Mouse (Mus musculus): ENCODE measurements around the gene Ssbp3. TPM values are rescaled to one million over a fixed set of nuclear protein-coding genes. Genes with fewer than 3 reads are reported as not detected.

The Ssbp3 gene
- polyA plus RNA-seq, 1 experiment from 2014 or later = 73.2 TPM

DNA sequence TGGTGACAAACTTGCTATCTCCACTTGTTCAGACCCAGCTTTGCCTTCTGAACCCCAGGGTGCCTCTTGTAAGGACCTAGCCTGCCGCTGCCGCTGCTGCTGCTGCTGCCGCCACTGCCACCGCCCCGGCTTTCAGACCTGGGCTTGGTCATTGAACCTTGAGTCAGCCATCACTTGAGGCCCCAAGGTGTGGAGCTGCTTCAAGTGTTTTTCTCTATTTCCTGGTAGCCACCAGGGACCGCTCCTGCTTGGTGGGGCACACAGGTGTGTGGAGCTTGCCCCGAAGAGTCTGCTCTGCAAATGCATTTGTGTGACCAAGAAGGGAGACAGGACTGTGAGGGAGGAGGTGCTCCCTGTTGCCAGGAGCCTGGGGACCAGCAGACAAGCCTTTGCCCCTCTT, 114.4 kb downstream of the Ssbp3 start:
- DNase-seq (ENCODE audit: low spot score) = no peak

DNA sequence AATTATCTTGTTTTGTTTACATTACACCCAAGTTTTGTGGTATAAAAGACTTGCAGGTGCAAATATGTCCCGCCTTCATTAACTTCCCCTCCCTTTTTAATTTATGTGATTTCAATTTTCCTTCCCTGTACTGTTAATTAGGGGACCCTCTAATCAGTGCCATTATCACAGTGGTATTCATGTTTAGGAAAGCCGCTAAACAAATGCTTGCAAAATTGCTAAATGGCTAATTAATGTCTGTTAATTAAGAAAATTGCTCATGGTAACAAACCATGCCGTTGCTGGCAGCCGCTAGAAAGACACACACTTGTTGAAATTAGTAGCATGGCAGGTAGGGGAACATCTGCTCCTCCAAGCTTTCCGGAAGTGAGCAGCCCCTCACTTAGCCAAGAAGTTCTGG, 114.9 kb downstream of the Ssbp3 start:
- ATAC-seq (replicated peaks; ENCODE audit: low FRiP score, low TSS enrichment, low read depth) (no peak), DNase-seq (ENCODE audit: low spot score) (no peak)
- Histone ChIP-seq H3K27me3 (replicated peaks; ENCODE audit: control insufficient read depth, insufficient read depth, low read length) (no peaks in the 10 kb centered on the region), H3K36me3 (ENCODE audit: control insufficient read depth, insufficient read depth, low read length) (peaks cover 31% of the 10 kb centered on the region), H3K4me1 (replicated peaks; ENCODE audit: control insufficient read depth, insufficient read depth, low read length) (no peaks in the 10 kb centered on the region), H3K4me2 (ENCODE audit: low read length) (no peak overlapping the region), H3K9ac (ENCODE audit: low read length) (no peak overlapping the region), H3K4me3 (ENCODE audit: low read depth, low read length) (no peak overlapping the region), H3K27ac (ENCODE audit: low read depth) (no peak overlapping the region), H3K9me3 (ENCODE audit: control insufficient read depth, low read length) (no peaks in the 10 kb centered on the region)
- 89% methylated on average over 5 of the region's 5 CpGs for WGBS

More for the DNA sequence above, 114.4 kb downstream of the Ssbp3 start:
- H3K36me3 ChIP-seq (ENCODE audit: control insufficient read depth, insufficient read depth, low read length) = peaks cover 27% of the 10 kb centered on the region
- no peak for ATAC-seq (replicated peaks; ENCODE audit: low FRiP score, low TSS enrichment, low read depth)
- H3K27me3 ChIP-seq (replicated peaks; ENCODE audit: control insufficient read depth, insufficient read depth, low read length) = no peaks in the 10 kb centered on the region
- no peak overlapping the region for H3K27ac ChIP-seq (ENCODE audit: low read depth)
- 84% methylated on average over 7 of the region's 7 CpGs for WGBS
- peaks cover 2% of the 10 kb centered on the region; the same call in 1 of the 2 replicates for H3K4me1 ChIP-seq (replicated peaks; ENCODE audit: control insufficient read depth, insufficient read depth, low read length)
- H3K9ac ChIP-seq (ENCODE audit: low read length) = no peak overlapping the region
- no peaks in the 10 kb centered on the region for H3K9me3 ChIP-seq (ENCODE audit: control insufficient read depth, low read length)
- no peak overlapping the region for H3K4me2 ChIP-seq (ENCODE audit: low read length)
- no peak overlapping the region for H3K4me3 ChIP-seq (ENCODE audit: low read depth, low read length)

DNA sequence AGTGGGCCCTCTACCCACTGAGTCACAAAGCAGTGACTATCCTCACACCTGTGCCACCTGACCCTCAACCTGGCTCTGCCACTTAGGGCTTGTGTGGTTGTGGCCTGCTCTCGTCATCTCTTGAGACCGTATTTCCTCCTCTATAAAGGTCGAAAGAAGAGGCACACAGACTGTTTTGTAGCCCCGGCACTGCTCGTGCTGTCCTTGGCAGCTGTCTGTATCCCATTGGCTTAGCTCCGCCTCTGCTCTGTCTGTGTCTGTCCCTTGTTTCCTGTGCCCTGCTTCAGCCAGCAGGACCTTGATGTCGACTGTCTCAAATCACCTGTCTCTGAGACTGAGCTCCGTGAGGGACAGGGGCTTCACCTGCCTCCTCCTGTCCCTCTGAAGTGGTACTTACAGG, 116.0 kb downstream of the Ssbp3 start:
- Histone ChIP-seq H3K27me3 (replicated peaks; ENCODE audit: control insufficient read depth, insufficient read depth, low read length) (no peaks in the 10 kb centered on the region), H3K4me2 (ENCODE audit: low read length) (no peak overlapping the region), H3K9ac (ENCODE audit: low read length) (no peak overlapping the region), H3K9me3 (ENCODE audit: control insufficient read depth, low read length) (no peaks in the 10 kb centered on the region), H3K36me3 (ENCODE audit: control insufficient read depth, insufficient read depth, low read length) (peaks cover 42% of the 10 kb centered on the region), H3K4me1 (replicated peaks; ENCODE audit: control insufficient read depth, insufficient read depth, low read length) (no peaks in the 10 kb centered on the region), H3K4me3 (ENCODE audit: low read depth, low read length) (no peak overlapping the region), H3K27ac (ENCODE audit: low read depth) (no peak overlapping the region)
- ATAC-seq (replicated peaks; ENCODE audit: low FRiP score, low TSS enrichment, low read depth) (no peak), DNase-seq (ENCODE audit: low spot score) (no peak)
- WGBS = 62% methylated on average over 8 of the region's 8 CpGs

DNA sequence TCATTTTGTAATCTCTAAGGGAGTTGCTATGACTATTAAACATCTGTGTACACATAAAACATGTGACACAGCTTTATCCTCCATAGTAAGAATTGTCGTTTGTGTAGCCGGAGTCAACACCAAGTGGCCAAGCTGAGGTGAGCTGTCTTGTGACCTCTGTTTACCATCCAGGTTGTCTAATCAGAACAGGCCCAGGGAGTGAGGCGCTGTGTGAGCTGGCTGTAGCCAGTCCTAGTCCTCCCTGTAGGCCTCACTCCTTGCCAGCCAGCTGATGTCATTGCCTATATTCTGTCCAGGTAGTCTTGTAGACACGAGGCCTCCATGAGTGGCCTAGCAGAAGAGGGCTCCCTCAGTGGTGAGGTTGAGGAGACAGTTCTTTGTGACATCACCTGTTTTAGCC, 125.2 kb downstream of the Ssbp3 start:
- H3K9ac ChIP-seq (ENCODE audit: low read length) = no peak overlapping the region
- H3K4me2 ChIP-seq (ENCODE audit: low read length) = no peak overlapping the region
- no peaks in the 10 kb centered on the region for H3K27me3 ChIP-seq (replicated peaks; ENCODE audit: control insufficient read depth, insufficient read depth, low read length)
- DNase-seq (ENCODE audit: low spot score) (no peak), ATAC-seq (replicated peaks; ENCODE audit: low FRiP score, low TSS enrichment, low read depth) (no peak)
- 82% methylated on average over 4 of the region's 4 CpGs for WGBS
- no peak overlapping the region for H3K4me3 ChIP-seq (ENCODE audit: low read depth, low read length)
- H3K36me3 ChIP-seq (ENCODE audit: control insufficient read depth, insufficient read depth, low read length) = peaks cover 96% of the 10 kb centered on the region
- H3K4me1 ChIP-seq (replicated peaks; ENCODE audit: control insufficient read depth, insufficient read depth, low read length) = no peaks in the 10 kb centered on the region
- no peaks in the 10 kb centered on the region for H3K9me3 ChIP-seq (ENCODE audit: control insufficient read depth, low read length)
- H3K27ac ChIP-seq (ENCODE audit: low read depth) = no peak overlapping the region

DNA sequence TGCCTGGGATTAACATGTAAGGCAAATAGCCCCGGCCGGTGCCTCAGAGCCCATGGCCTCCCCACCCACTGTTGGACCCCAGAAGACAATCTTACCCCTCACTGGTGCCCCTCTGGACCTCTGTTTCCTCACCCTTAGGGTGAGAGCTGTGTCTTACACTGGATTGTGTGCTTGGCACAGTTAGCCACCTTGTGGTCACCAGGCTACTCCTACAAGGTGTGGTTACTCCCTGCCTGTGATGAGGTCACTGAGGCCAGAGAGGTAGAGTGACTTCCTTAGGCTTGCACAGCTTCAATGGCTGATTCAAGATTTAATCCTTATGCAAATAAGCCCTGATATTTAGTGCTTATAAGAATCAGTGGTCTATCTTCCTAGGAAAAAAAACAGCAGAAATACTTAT, 126.5 kb downstream of the Ssbp3 start:
- ATAC-seq (replicated peaks; ENCODE audit: low FRiP score, low TSS enrichment, low read depth) = no peak
- DNase-seq (ENCODE audit: low spot score) = no peak
- no peak overlapping the region for H3K27ac ChIP-seq (ENCODE audit: low read depth)
- no peaks in the 10 kb centered on the region for H3K4me1 ChIP-seq (replicated peaks; ENCODE audit: control insufficient read depth, insufficient read depth, low read length)
- H3K4me3 ChIP-seq (ENCODE audit: low read depth, low read length) = no peak overlapping the region
- H3K9ac ChIP-seq (ENCODE audit: low read length) = no peak overlapping the region
- peaks cover 97% of the 10 kb centered on the region for H3K36me3 ChIP-seq (ENCODE audit: control insufficient read depth, insufficient read depth, low read length)
- no peaks in the 10 kb centered on the region for H3K9me3 ChIP-seq (ENCODE audit: control insufficient read depth, low read length)
- 95% methylated on average over 2 of the region's 2 CpGs for WGBS
- no peaks in the 10 kb centered on the region for H3K27me3 ChIP-seq (replicated peaks; ENCODE audit: control insufficient read depth, insufficient read depth, low read length)
- H3K4me2 ChIP-seq (ENCODE audit: low read length) = no peak overlapping the region

DNA sequence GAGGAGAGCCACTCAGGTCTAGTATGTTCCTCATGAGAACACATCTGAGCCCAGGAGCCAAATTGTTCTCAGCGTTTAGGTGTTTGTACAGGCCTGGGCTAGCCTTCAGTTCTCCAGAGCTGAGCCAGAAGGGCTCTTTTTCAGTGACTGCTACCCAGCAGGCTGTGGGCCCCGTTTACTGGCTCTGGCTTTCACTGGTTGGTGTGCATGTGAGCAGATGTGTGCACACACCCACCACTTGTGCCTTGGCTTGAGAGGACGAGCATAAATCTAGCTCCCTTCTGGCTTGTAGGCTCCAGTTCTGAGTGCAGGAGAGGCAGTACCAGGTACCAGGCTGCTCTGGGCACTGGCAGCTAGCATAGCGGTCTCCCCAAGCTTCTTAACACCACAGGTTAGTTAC, 127.8 kb downstream of the Ssbp3 start:
- DNase-seq (ENCODE audit: low spot score) = no peak
- no peak overlapping the region for H3K4me3 ChIP-seq (ENCODE audit: low read depth, low read length)
- ATAC-seq (replicated peaks; ENCODE audit: low FRiP score, low TSS enrichment, low read depth) = no peak
- no peaks in the 10 kb centered on the region for H3K27me3 ChIP-seq (replicated peaks; ENCODE audit: control insufficient read depth, insufficient read depth, low read length)
- no peaks in the 10 kb centered on the region for H3K4me1 ChIP-seq (replicated peaks; ENCODE audit: control insufficient read depth, insufficient read depth, low read length)
- H3K9me3 ChIP-seq (ENCODE audit: control insufficient read depth, low read length) = no peaks in the 10 kb centered on the region
- peaks cover 92% of the 10 kb centered on the region for H3K36me3 ChIP-seq (ENCODE audit: control insufficient read depth, insufficient read depth, low read length)
- H3K9ac ChIP-seq (ENCODE audit: low read length) = no peak overlapping the region
- H3K4me2 ChIP-seq (ENCODE audit: low read length) = no peak overlapping the region
- WGBS = 79% methylated on average over 4 of the region's 4 CpGs
- H3K27ac ChIP-seq (ENCODE audit: low read depth) = no peak overlapping the region

DNA sequence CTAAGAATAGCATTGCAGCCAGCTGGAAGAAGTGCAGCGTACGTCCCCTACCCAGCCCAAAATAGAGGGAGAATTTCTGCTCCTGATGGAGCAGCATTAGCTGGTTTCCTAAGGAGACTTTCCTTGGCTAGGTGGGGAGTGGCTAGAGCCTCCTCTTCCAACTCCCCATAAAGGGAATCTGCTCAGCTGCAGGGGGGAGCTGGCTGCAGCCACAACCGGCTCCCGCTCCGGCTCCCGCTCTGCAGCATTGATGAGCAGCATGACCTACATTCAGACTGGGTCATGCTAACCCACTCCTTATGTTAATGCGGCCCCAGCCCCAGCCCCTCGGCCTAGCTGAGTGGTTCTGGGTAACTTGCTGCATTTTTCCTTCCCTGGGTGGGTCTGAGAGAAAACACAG, 128.8 kb downstream of the Ssbp3 start:
- WGBS = 84% methylated on average over 8 of the region's 8 CpGs
- Histone ChIP-seq H3K9me3 (ENCODE audit: control insufficient read depth, low read length) (no peaks in the 10 kb centered on the region), H3K36me3 (ENCODE audit: control insufficient read depth, insufficient read depth, low read length) (peaks cover 92% of the 10 kb centered on the region)

DNA sequence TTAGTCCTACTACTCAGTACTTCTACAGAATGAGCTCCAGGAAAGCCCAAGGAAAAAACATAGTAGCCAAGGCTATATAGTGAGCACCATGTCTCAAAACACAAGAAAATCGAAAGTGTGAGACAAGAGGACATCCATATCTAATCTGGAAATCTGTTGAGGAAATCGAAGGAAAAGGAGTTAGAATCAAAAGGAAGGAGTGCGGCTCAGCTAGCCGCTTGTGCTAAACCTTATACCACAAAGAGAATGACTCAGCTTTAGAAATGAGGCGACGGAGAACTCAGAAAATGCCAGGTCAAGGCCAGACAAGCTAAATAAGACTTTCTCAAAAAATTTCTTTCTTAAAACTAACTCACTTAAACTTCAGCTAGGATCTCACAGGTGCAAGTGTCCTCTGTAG, 131.8 kb downstream of the Ssbp3 start:
- Histone ChIP-seq H3K4me2 (ENCODE audit: low read length) (no peak overlapping the region), H3K36me3 (ENCODE audit: control insufficient read depth, insufficient read depth, low read length) (peaks cover 87% of the 10 kb centered on the region), H3K27ac (ENCODE audit: low read depth) (no peak overlapping the region), H3K9me3 (ENCODE audit: control insufficient read depth, low read length) (no peaks in the 10 kb centered on the region), H3K4me3 (ENCODE audit: low read depth, low read length) (no peak overlapping the region), H3K4me1 (replicated peaks; ENCODE audit: control insufficient read depth, insufficient read depth, low read length) (no peaks in the 10 kb centered on the region), H3K27me3 (replicated peaks; ENCODE audit: control insufficient read depth, insufficient read depth, low read length) (no peaks in the 10 kb centered on the region), H3K9ac (ENCODE audit: low read length) (no peak overlapping the region)
- DNase-seq (ENCODE audit: low spot score) (no peak), ATAC-seq (replicated peaks; ENCODE audit: low FRiP score, low TSS enrichment, low read depth) (no peak)
- WGBS = 89% methylated on average over 6 of the region's 6 CpGs

More for the DNA sequence above, 128.8 kb downstream of the Ssbp3 start:
- no peak overlapping the region for H3K9ac ChIP-seq (ENCODE audit: low read length)
- no peak overlapping the region for H3K27ac ChIP-seq (ENCODE audit: low read depth)
- no peak for ATAC-seq (replicated peaks; ENCODE audit: low FRiP score, low TSS enrichment, low read depth)
- no peaks in the 10 kb centered on the region for H3K4me1 ChIP-seq (replicated peaks; ENCODE audit: control insufficient read depth, insufficient read depth, low read length)
- no peak for DNase-seq (ENCODE audit: low spot score)
- no peak overlapping the region for H3K4me3 ChIP-seq (ENCODE audit: low read depth, low read length)
- H3K4me2 ChIP-seq (ENCODE audit: low read length) = no peak overlapping the region
- H3K27me3 ChIP-seq (replicated peaks; ENCODE audit: control insufficient read depth, insufficient read depth, low read length) = no peaks in the 10 kb centered on the region

DNA sequence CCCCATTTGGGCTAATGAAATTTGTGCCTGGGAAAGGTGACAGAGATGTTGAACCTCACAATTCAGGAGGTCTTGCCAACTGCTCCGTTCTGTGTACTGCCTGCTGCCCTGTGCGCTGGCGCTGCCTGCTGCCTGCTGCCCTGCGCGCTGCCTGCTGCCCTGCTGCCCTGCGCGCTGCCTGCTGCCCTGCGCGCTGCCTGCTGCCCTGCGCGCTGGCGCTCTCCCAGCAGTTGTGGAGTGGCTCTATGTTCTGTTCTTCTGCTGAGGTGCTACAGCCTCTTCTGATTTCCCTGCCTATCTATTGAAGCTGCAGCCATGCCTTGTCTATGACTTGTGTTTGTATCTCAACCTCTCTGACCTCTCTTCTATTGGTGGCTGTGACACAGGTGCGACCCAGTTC, 134.7 kb downstream of the Ssbp3 start:
- no peak for ATAC-seq (replicated peaks; ENCODE audit: low FRiP score, low TSS enrichment, low read depth)
- peaks cover 82% of the 10 kb centered on the region for H3K36me3 ChIP-seq (ENCODE audit: control insufficient read depth, insufficient read depth, low read length)
- DNase-seq (ENCODE audit: low spot score) = no peak
- no peaks in the 10 kb centered on the region for H3K27me3 ChIP-seq (replicated peaks; ENCODE audit: control insufficient read depth, insufficient read depth, low read length)
- H3K9me3 ChIP-seq (ENCODE audit: control insufficient read depth, low read length) = no peaks in the 10 kb centered on the region
- no peak overlapping the region for H3K4me3 ChIP-seq (ENCODE audit: low read depth, low read length)
- H3K4me1 ChIP-seq (replicated peaks; ENCODE audit: control insufficient read depth, insufficient read depth, low read length) = no peaks in the 10 kb centered on the region
- 96% methylated on average over 13 of the region's 13 CpGs for WGBS
- no peak overlapping the region for H3K27ac ChIP-seq (ENCODE audit: low read depth)
- H3K4me2 ChIP-seq (ENCODE audit: low read length) = no peak overlapping the region
- H3K9ac ChIP-seq (ENCODE audit: low read length) = no peak overlapping the region
